Mouse (Mus musculus): Measurements from ENCODE around the gene Tmsb10. TPM values are rescaled to one million over a fixed set of nuclear protein-coding genes. Genes with fewer than 3 reads are reported as not detected.

Tmsb10 gene
- total RNA-seq, 2 experiments from 2014 or later: 30.1 to 67.9 TPM

DNA sequence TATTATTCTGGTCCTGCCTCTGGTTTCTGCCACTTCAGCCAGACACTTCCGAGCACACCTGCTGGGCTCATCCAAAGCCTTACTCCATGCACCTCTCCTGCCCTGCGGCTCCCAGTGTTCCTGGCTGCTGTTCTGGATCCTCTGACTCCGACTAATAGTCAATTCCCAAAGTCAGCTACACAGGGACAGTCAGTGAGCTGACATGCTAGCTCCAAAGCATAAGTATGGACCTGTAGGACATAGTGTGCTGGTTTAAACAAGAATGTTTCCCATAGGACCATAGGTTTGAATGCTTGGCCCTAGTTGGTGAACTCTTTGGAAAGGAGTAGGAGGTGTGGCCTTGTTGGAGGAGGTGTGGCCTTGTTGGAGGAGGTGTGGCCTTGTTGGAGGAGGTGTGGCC, 37.5 kb downstream of the Tmsb10 start:
- intact Hi-C loops (cut with DNase I): no loop called here
- TF ChIP-seq CTCF (IDR thresholded peaks at IDR 0.05): no peak
- no peak overlapping the region for H3K27ac ChIP-seq
- H3K4me3 ChIP-seq: no peak overlapping the region
- no peak for DNase-seq

- TF ChIP-seq CTCF (IDR thresholded peaks at IDR 0.05): no peak
- no peak for DNase-seq
- no peak overlapping the region for H3K27ac ChIP-seq
- intact Hi-C loops (cut with DNase I): no loop called here
- H3K4me3 ChIP-seq: no peak overlapping the region
Measured at GRCm38 (mm10) chr6:72918510-72919033, 40.0 kb downstream of the Tmsb10 start.

- DNase-seq: no peak
- intact Hi-C loops (cut with DNase I): no loop called here
Measured at GRCm38 (mm10) chr6:72916330-72916729, 42.2 kb downstream of the Tmsb10 start.

DNA sequence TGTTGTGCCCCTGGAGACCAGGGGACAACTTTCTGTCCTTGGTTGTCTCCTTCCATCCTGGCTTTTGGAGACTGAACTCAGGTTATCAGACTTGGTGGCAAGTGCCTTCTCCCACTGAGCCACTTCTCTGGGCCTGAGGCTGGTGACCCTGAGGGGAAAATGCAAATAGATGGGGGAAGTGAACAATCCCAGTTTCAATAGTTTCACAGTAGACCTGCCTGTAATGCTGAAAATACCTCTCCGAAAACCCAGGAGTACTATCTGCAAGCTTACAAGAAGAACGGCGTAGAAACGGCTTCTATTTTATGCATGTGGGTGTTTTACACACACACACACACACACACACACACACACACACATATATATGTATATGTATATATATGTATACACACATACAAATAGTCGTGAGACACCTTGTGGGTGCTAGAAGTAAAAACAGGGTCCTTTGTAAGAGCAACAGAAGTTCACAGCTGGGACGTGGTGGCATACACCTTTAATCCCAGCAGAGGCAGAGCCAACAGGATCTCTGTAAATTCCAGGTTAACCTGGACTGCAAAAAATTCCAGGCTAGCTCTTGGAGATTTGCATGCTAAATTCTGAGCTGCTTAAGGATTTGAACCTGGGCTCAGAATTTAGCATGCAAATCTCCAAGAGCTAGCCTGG, 44.3 kb downstream of the Tmsb10 start:
- no peak for TF ChIP-seq CTCF (IDR thresholded peaks at IDR 0.05)
- intact Hi-C loops (cut with DNase I): no loop called here
- Histone ChIP-seq H3K27ac (no peak overlapping the region), H3K4me3 (no peak overlapping the region)
- no peak for DNase-seq

More at GRCm38 (mm10) chr6:72916330-72916729, 42.2 kb downstream of the Tmsb10 start:
- Histone ChIP-seq H3K27ac (no peak overlapping the region), H3K4me3 (no peak overlapping the region)
- no peak for TF ChIP-seq CTCF (IDR thresholded peaks at IDR 0.05)

DNA sequence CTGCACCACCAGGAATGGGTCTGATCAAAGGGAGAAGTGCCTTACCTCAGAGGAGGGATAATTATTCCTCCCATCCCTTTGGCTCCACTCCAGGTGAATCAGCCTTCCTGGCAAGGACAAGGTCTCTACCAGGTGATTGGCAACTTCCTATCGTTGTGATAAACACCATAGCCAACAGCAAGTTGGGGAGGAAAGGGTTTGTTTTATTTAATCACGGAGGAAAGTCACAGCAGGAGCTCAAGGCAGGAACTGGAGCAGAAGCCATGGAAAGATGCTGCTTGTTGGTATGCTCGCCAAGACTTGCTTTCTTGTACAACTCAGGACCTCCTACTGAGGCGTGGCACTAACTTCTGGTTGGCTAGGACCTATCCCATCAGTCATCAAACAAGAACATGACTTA, 47.3 kb downstream of the Tmsb10 start:
- DNase-seq: no peak
- TF ChIP-seq CTCF (IDR thresholded peaks at IDR 0.05): no peak
- no peak overlapping the region for H3K27ac ChIP-seq
- H3K4me3 ChIP-seq: no peak overlapping the region
- intact Hi-C loops (cut with DNase I): no loop called here

Other genes with a start within 250 kb of the Tmsb10 start
- gene Tcf7l1, start 169.5 kb downstream of the Tmsb10 start, total RNA-seq (2021): 1 to 10 TPM; 4.9 to 7.5 TPM
- 100 to 1,000 TPM; 155 to 192 TPM for gene Kcmf1, start 58.8 kb downstream of the Tmsb10 start, total RNA-seq (2021)